Mouse (Mus musculus) heart, adult 11 months (tissue): Measurements from ENCODE around the gene Mon2.
A peak's percentile ranks its signal among the peaks of the same experiment; 100 is the strongest.

ENCODE experiments used
- DNase-seq: peaks from one replicate; pipeline ENCODE4 v3.0.0; 2022

The Mon2 gene

GRCm38 (mm10) chr10:123057082-123057481 is 19.2 kb downstream of the Mon2 start:
- DNase-seq: no peak

- DNase-seq: no peak
Observed at GRCm38 (mm10) chr10:123056463-123056862, 19.8 kb downstream of the Mon2 start.

- DNase-seq: no peak
Observed at GRCm38 (mm10) chr10:123055205-123056000, 20.9 kb downstream of the Mon2 start.

GRCm38 (mm10) chr10:123053557-123053956 is 22.7 kb downstream of the Mon2 start:
- no peak for DNase-seq

GRCm38 (mm10) chr10:123052021-123052420 is 24.3 kb downstream of the Mon2 start:
- DNase-seq: no peak

- DNase-seq: no peak
Observed at GRCm38 (mm10) chr10:123048730-123049129, 27.6 kb downstream of the Mon2 start.

GRCm38 (mm10) chr10:123039936-123040335 is 36.4 kb downstream of the Mon2 start:
- no peak for DNase-seq

GRCm38 (mm10) chr10:123032078-123032646 is 44.1 kb downstream of the Mon2 start:
- no peak for DNase-seq

- DNase-seq: peak; percentile 84
Observed at GRCm38 (mm10) chr10:123031449-123031848, 44.9 kb downstream of the Mon2 start.

GRCm38 (mm10) chr10:123030589-123030988 is 45.7 kb downstream of the Mon2 start:
- DNase-seq: peak; percentile 87

GRCm38 (mm10) chr10:123028949-123029348 is 47.4 kb downstream of the Mon2 start:
- peak; percentile 75 for DNase-seq

- DNase-seq: peak; percentile 92
Observed at GRCm38 (mm10) chr10:123026736-123027135, 49.6 kb downstream of the Mon2 start.

- DNase-seq: no peak
Observed at GRCm38 (mm10) chr10:123013435-123013834, 62.9 kb downstream of the Mon2 start.

- DNase-seq: no peak
Observed at GRCm38 (mm10) chr10:123011421-123011820, 64.9 kb downstream of the Mon2 start.

GRCm38 (mm10) chr10:123005237-123006185 is 70.8 kb downstream of the Mon2 start:
- peak; percentile 91 for DNase-seq

- DNase-seq: no peak
Observed at GRCm38 (mm10) chr10:123004475-123005236, 71.6 kb downstream of the Mon2 start.

- no peak for DNase-seq
Observed at GRCm38 (mm10) chr10:123001985-123002384, 74.3 kb downstream of the Mon2 start.

GRCm38 (mm10) chr10:123001363-123001762 is 74.9 kb downstream of the Mon2 start:
- DNase-seq: no peak

- no peak for DNase-seq
Observed at GRCm38 (mm10) chr10:122999356-122999755, 76.9 kb downstream of the Mon2 start.

- no peak for DNase-seq
Observed at GRCm38 (mm10) chr10:122997852-122998251, 78.5 kb downstream of the Mon2 start.

GRCm38 (mm10) chr10:122994402-122995107 is 81.8 kb downstream of the Mon2 start:
- peak; percentile 55 for DNase-seq

- DNase-seq: no peak
Observed at GRCm38 (mm10) chr10:122991648-122992047, 84.7 kb downstream of the Mon2 start.
